Mouse (Mus musculus) intestine, postnatal 0 days (tissue): ENCODE data around the gene Tlx2. TPM values are rescaled to one million over a fixed set of nuclear protein-coding genes. Genes with fewer than 3 reads are reported as not detected.
A peak's percentile ranks its signal among the peaks of the same experiment; 100 is the strongest.

Experiments
- ATAC-seq: fragments of 200-750 bp; cut with Nextera tagmentation; 2 replicates; pipeline ENCODE4 v1.8.0; 2017; ENCODE audit warnings: mild to moderate bottlenecking, moderate TSS enrichment, moderate library complexity
- H3K27ac ChIP-seq: fragments of 300-500 bp; sonication (generic); 2 replicates; pipeline ENCODE4 v1.5.1; 2014; ENCODE audit warnings: mild to moderate bottlenecking, low read depth, low read length, moderate library complexity
- H3K27me3 ChIP-seq: fragments of 300-500 bp; sonication (generic); replicated peaks from 2 replicates; pipeline ENCODE4 v1.6.1; 2014; ENCODE audit warnings: low read length, mixed read lengths; ENCODE audit not compliant: control insufficient read depth, insufficient read depth
- H3K36me3 ChIP-seq: fragments of 300-500 bp; sonication (generic); 2 replicates; pipeline ENCODE4 v1.6.1; 2014; ENCODE audit warnings: mild to moderate bottlenecking, moderate library complexity; ENCODE audit not compliant: control insufficient read depth, insufficient read depth
- H3K4me1 ChIP-seq: fragments of 300-500 bp; sonication (generic); replicated peaks from 2 replicates; pipeline ENCODE4 v1.6.1; 2014; ENCODE audit warnings: antibody characterized with exemption, low read length, mixed read lengths; ENCODE audit not compliant: control insufficient read depth, insufficient read depth
- H3K4me2 ChIP-seq: fragments of 300-500 bp; sonication (generic); replicated peaks from 2 replicates; pipeline ENCODE4 v1.6.1; 2014; ENCODE audit warnings: low read depth, mild to moderate bottlenecking, moderate library complexity
- H3K4me3 ChIP-seq: fragments of 300-500 bp; sonication (generic); 2 replicates; pipeline ENCODE4 v1.5.1; 2014; ENCODE audit warnings: low read depth, low read length
- H3K9ac ChIP-seq: fragments of 300-500 bp; sonication (generic); 2 replicates; pipeline ENCODE4 v1.6.1; 2014; ENCODE audit warnings: mild to moderate bottlenecking, low read depth, low read length
- H3K9me3 ChIP-seq: fragments of 300-500 bp; sonication (generic); 2 replicates; pipeline ENCODE4 v1.6.1; 2016; ENCODE audit warnings: mixed run types; ENCODE audit not compliant: control insufficient read depth
- CTCF ChIP-seq: sonication (generic); IDR thresholded peaks from 2 replicates; pipeline ENCODE4 v1.5.1; 2016; ENCODE audit warnings: low read depth, mild to moderate bottlenecking, control low read depth, antibody characterized with exemption, moderate library complexity
- WGBS: fragments of 180-500 bp; shearing (Covaris S2); extraction: QIAGEN DNeasy Blood & Tissue Kit; methylation state at CpG from one replicate; pipeline ENCODE4 v1.1.7; 2014; 5-methylcytosine and 5-hydroxymethylcytosine counted together
- polyA plus RNA-seq: library from polyadenylated mRNA; unstranded; fragments of >200 nt; fragmentation: Nextera tagmentation; extraction: Ambion mirVana; gene quantifications from 2 replicates; pipeline ENCODE4 v1.2.1, GENCODE M21; 2015

Gene Tlx2
- polyA plus RNA-seq, 1 experiment from 2014 or later = 7.6 TPM

GRCm38 (mm10) chr6:83116373-83117164 lies 46.5 kb upstream of the Tlx2 start:
- Histone ChIP-seq H3K9me3 (no peaks in the 10 kb centered on the region), H3K36me3 (peaks cover 14% of the 10 kb centered on the region), H3K27me3 (no peaks in the 10 kb centered on the region), H3K4me3 (peak overlapping the region; percentile 61), H3K27ac (no peak overlapping the region), H3K9ac (peak overlapping the region; percentile 77), H3K4me1 (0 out of 2 replicates have a peak, but pooled peaks cover 5% of the 10 kb centered on the region), H3K4me2 (peak overlapping the region; percentile 89)
- no peak for TF ChIP-seq CTCF
- WGBS = 66% methylated on average over 11 of the region's 11 CpGs
- no peak for ATAC-seq

GRCm38 (mm10) chr6:83115682-83116372 lies 45.7 kb upstream of the Tlx2 start:
- no peaks in the 10 kb centered on the region for H3K27me3 ChIP-seq
- H3K27ac ChIP-seq = peak overlapping the region; percentile 83
- H3K4me3 ChIP-seq = peak overlapping the region; percentile 61
- H3K36me3 ChIP-seq = peaks cover 14% of the 10 kb centered on the region
- WGBS = under 1% methylated on average over 41 of the region's 48 CpGs
- no peak for TF ChIP-seq CTCF
- 0 out of 2 replicates have a peak, but pooled peaks cover 5% of the 10 kb centered on the region for H3K4me1 ChIP-seq
- H3K4me2 ChIP-seq = peak overlapping the region; percentile 89
- ATAC-seq = peak; percentile 60
- H3K9ac ChIP-seq = peak overlapping the region; percentile 77
- no peaks in the 10 kb centered on the region for H3K9me3 ChIP-seq

- H3K27ac ChIP-seq = peak within 1 kb of the TSS; percentile 83
- ATAC-seq = peak; percentile 93
- H3K9ac ChIP-seq = peak within 1 kb of the TSS; percentile 77
- H3K4me1 ChIP-seq = 0 out of 2 replicates have a peak, but pooled peaks cover 5% of the 10 kb centered on the region
- H3K36me3 ChIP-seq = peaks cover 14% of the 10 kb centered on the region
- peak; percentile 78 for TF ChIP-seq CTCF
- no peaks in the 10 kb centered on the region for H3K27me3 ChIP-seq
- WGBS = under 1% methylated on average over 54 of the region's 58 CpGs
- peak within 1 kb of the TSS; percentile 61 for H3K4me3 ChIP-seq
- H3K9me3 ChIP-seq = no peaks in the 10 kb centered on the region
- H3K4me2 ChIP-seq = peak within 1 kb of the TSS; percentile 89
Observed at GRCm38 (mm10) chr6:83115011-83115671, 45.0 kb upstream of the Tlx2 start, which contains the start of gene Mogs. Mogs (plus strand) TSS chr6:83115496.

- WGBS = 86% methylated on average over 4 of the region's 4 CpGs
Observed at GRCm38 (mm10) chr6:83111510-83112136, 41.5 kb upstream of the Tlx2 start.

GRCm38 (mm10) chr6:83108762-83109668 lies 38.9 kb upstream of the Tlx2 start, which contains the start of gene Mrpl53:
Mrpl53 (plus strand) TSS chr6:83109040.
- H3K27me3 ChIP-seq = no peaks in the 10 kb centered on the region
- H3K36me3 ChIP-seq = peaks cover 11% of the 10 kb centered on the region; the same call in 1 of the 2 replicates
- H3K27ac ChIP-seq = peak within 1 kb of the TSS; percentile 79
- H3K9me3 ChIP-seq = no peaks in the 10 kb centered on the region
- H3K4me2 ChIP-seq = peak within 1 kb of the TSS; percentile 90
- TF ChIP-seq CTCF = no peak
- H3K9ac ChIP-seq = peak within 1 kb of the TSS; percentile 92
- under 1% methylated on average over 76 of the region's 76 CpGs for WGBS
- ATAC-seq = peak; percentile 80
- H3K4me3 ChIP-seq = peak within 1 kb of the TSS; percentile 85
- 0 out of 2 replicates have a peak, but pooled peaks cover 3% of the 10 kb centered on the region for H3K4me1 ChIP-seq

More at GRCm38 (mm10) chr6:83111510-83112136, 41.5 kb upstream of the Tlx2 start:
- H3K27me3 ChIP-seq = no peaks in the 10 kb centered on the region
- no peak overlapping the region for H3K27ac ChIP-seq
- no peak overlapping the region for H3K9ac ChIP-seq
- ATAC-seq = no peak
- TF ChIP-seq CTCF = no peak
- 0 out of 2 replicates have a peak, but pooled peaks cover 5% of the 10 kb centered on the region for H3K36me3 ChIP-seq
- no peak overlapping the region for H3K4me3 ChIP-seq
- 0 out of 2 replicates have a peak, but pooled peaks cover 8% of the 10 kb centered on the region for H3K4me1 ChIP-seq
- H3K9me3 ChIP-seq = no peaks in the 10 kb centered on the region
- no peak overlapping the region for H3K4me2 ChIP-seq
